Mouse (Mus musculus) cortical plate, adult 2 months (tissue): ENCODE data around the gene Gse1.

ENCODE experiments used
- CTCF ChIP-seq: fragments of 200-500 bp; IDR thresholded peaks from 2 replicates; pipeline ENCODE4 v1.5.1; 2011; ENCODE audit warnings: mild to moderate bottlenecking, control low read depth, low read length; ENCODE audit not compliant: insufficient read depth; ENCODE audit errors: extremely low read depth
- POLR2A ChIP-seq: fragments of 200-500 bp; IDR thresholded peaks from 2 replicates; pipeline ENCODE4 v1.6.1; 2011; ENCODE audit warnings: mild to moderate bottlenecking, low read length, control low read depth; ENCODE audit not compliant: insufficient read depth; ENCODE audit errors: extremely low read depth

DNA sequence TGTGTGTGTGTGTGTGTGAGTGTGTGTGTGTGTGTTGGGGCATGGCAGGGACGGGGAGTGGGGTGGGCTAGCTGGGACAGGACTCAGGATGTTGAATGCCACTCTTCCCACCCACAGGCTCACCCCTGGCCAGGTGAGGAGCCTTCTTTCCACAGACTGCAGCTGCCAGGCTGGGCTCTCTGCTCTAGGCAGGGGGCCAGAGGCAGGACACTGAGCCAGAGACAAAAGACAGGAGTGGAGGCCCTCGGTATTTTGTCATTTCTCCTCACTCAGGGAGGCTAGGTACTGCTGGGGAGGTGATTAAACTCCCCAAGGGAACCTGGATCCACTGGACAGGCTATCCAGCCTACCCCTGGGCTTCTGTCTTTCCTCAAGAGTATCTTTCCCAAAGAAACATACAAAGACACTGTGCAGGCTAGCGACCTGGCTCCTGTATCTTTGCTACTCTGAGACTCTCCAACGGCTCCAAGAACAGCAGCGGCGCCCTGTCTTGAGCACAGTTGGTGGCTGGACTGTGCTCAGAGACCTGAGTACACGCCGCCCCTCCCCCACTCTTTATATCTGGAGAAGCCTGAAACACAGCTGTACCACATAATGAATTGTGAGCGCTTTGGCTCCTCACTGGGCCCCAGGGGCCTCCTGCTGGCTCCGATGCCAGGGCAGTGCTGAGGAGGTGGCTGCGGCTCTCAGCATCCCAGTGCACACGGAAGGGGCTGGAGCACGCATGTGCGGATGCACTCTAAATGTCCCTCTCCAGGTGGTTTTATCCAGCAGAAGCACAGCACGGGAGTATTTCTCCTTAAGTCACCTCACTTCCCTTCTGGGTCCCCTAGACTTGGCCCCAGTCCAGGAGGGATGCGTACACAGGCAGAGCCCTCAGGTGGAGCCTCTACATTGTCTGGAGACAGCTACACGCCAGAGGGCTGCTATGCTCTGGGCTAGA is 43.1 kb upstream of the Gse1 start:
- TF ChIP-seq CTCF, result no peak
- no peak for TF ChIP-seq POLR2A
